Mouse (Mus musculus) erythroblast, embryonic 14.5 days (primary cell): ENCODE measurements around the gene Mars.

Experiments
- GATA1 ChIP-seq: IDR thresholded peaks from 2 replicates; pipeline ENCODE4 v1.6.1; 2012; ENCODE audit warnings: low read length, inconsistent platforms, mixed read lengths
- TAL1 ChIP-seq: IDR thresholded peaks from 3 replicates; pipeline ENCODE4 v1.6.1; 2012; ENCODE audit warnings: low read length, inconsistent platforms, mixed read lengths

GRCm38 (mm10) chr10:127284105-127284622 lies 27.4 kb downstream of the Mars start:
- TF ChIP-seq TAL1, result no peak
- no peak for TF ChIP-seq GATA1
